Comparison of ENCODE assay signal across 10 mouse cellular contexts in genomic region chr19:6331178-6331577, GRCm38 (mm10). TPM values are rescaled to one million over a fixed set of nuclear protein-coding genes. Genes with fewer than 3 reads are reported as not detected.
A peak's percentile ranks its signal among the peaks of the same experiment; 100 is the strongest.
DNase-seq lines count a peak whose midpoint lies in the region; ATAC-seq lines count a peak whose summit lies in the region.
"Had no signal": no experiment of that assay in that cellular context is flagged by ENCODE, and none has a peak within 500 bp of the region (broad histone marks: within the 10 kb centered on the region; RNA-seq: fewer than 3 reads in every experiment).

No protein-coding gene starts in this region.

- 47% methylated on average over 5 of the region's 5 CpGs for WGBS in heart, embryonic 11.5 days (ENCODE audit: insufficient replicate concordance)
- WGBS in embryonic facial prominence, embryonic 15.5 days, result 49% methylated on average over 5 of the region's 5 CpGs

- intact Hi-C loops in heart, postnatal 25 days (cut with DNase I), result loop anchor here (2.0 to 10.0 kb wide), 4 partner anchors 24 to 246 kb away; partner anchors contain the start of genes Cdc42bpg, Cdca5, Gm28374 and Snx15
- intact Hi-C loops in left cerebral cortex, postnatal 10 days (cut with DNase I), result loop anchor here (5.0 kb wide), 1 partner anchor 64 kb away; no protein-coding TSS in a partner anchor

- H3K27me3 ChIP-seq in heart, embryonic 11.5 days (ENCODE audit: control insufficient read depth, insufficient read depth, low read length), result no peaks in the 10 kb centered on the region
- H3K27me3 ChIP-seq in megakaryocyte, embryonic 14.5 days (replicated peaks), result peaks cover 2% of the 10 kb centered on the region
- H3K27me3 ChIP-seq in embryonic facial prominence, embryonic 15.5 days, result no peaks in the 10 kb centered on the region
- H3K27me3 ChIP-seq: hindbrain, embryonic 15.5 days had no signal

- H3K4me2 ChIP-seq in heart, embryonic 11.5 days, result peak overlapping the region; percentile 31
- H3K4me2 ChIP-seq in embryonic facial prominence, embryonic 15.5 days (replicated peaks), result peak overlapping the region; percentile 38; the same call in 1 of the 2 replicates

- H3K36me3 ChIP-seq in heart, embryonic 11.5 days (ENCODE audit: control insufficient read depth, insufficient read depth, low read length), result no peaks in the 10 kb centered on the region
- no peaks in the 10 kb centered on the region for H3K36me3 ChIP-seq in megakaryocyte, embryonic 14.5 days (replicated peaks; ENCODE audit: low read length)
- peaks cover under 1% of the 10 kb centered on the region; the same call in 1 of the 2 replicates for H3K36me3 ChIP-seq in embryonic facial prominence, embryonic 15.5 days
- H3K36me3 ChIP-seq: hindbrain, embryonic 15.5 days had no signal

- no peak overlapping the region for H3K27ac ChIP-seq in heart, embryonic 11.5 days (ENCODE audit: low read depth, low read length)
- H3K27ac ChIP-seq in embryonic facial prominence, embryonic 15.5 days (replicated peaks), result no peak overlapping the region; the same call in 1 of the 2 replicates
- H3K27ac ChIP-seq: hindbrain, embryonic 15.5 days had no signal

- peak overlapping the region; percentile 2; the same call in 1 of the 2 replicates for H3K9ac ChIP-seq in heart, embryonic 11.5 days (ENCODE audit: low read depth, low read length)
- H3K9ac ChIP-seq in embryonic facial prominence, embryonic 15.5 days, result no peak overlapping the region
- H3K9ac ChIP-seq: hindbrain, embryonic 15.5 days had no signal

- H3K4me3 ChIP-seq in heart, embryonic 11.5 days (ENCODE audit: low read depth, low read length), result no peak overlapping the region
- H3K4me3 ChIP-seq in megakaryocyte, embryonic 14.5 days (replicated peaks), result peak overlapping the region; percentile 89
- H3K4me3 ChIP-seq in embryonic facial prominence, embryonic 15.5 days (replicated peaks), result 0 out of 2 replicates have a peak overlapping the region, but pooled peaks have one; percentile 6
- H3K4me3 ChIP-seq: hindbrain, embryonic 15.5 days had no signal

- DNase-seq in heart, postnatal 25 days (ENCODE audit: low spot score), result no peak
- DNase-seq in right cerebral cortex, postnatal 36 days (ENCODE audit: low spot score in 2 of 2), result no peak
- no peak for DNase-seq in left cerebral cortex, postnatal 10 days (ENCODE audit: extremely low spot score in 1 of 2, low spot score in 2 of 2)

- ATAC-seq in heart, embryonic 11.5 days (replicated peaks; ENCODE audit: insufficient number of reproducible peaks, low FRiP score, low TSS enrichment), result no peak
- ATAC-seq in megakaryocyte, adult 5-6 weeks (ENCODE audit: poor library complexity, severe bottlenecking), result no peak
- ATAC-seq in embryonic facial prominence, embryonic 15.5 days (ENCODE audit: insufficient number of reproducible peaks, low FRiP score, low TSS enrichment, low read depth), result no peak
- peak; percentile 15; the same call in 1 of the 2 replicates for ATAC-seq in megakaryocyte progenitor cell, adult 5-6 weeks (replicated peaks; ENCODE audit: poor library complexity)
- ATAC-seq: activated CD4-positive, CD25-positive, alpha-beta regulatory T cell, adult 4 months had no signal

- H3K9me3 ChIP-seq in heart, embryonic 11.5 days (replicated peaks; ENCODE audit: control insufficient read depth, low read length), result no peaks in the 10 kb centered on the region
- no peaks in the 10 kb centered on the region for H3K9me3 ChIP-seq in megakaryocyte, embryonic 14.5 days
- H3K9me3 ChIP-seq in embryonic facial prominence, embryonic 15.5 days (replicated peaks), result no peaks in the 10 kb centered on the region
- H3K9me3 ChIP-seq: hindbrain, embryonic 15.5 days had no signal

- peaks cover 6% of the 10 kb centered on the region for H3K4me1 ChIP-seq in heart, embryonic 11.5 days (ENCODE audit: control insufficient read depth, insufficient read depth, low read length)
- peaks cover 37% of the 10 kb centered on the region for H3K4me1 ChIP-seq in megakaryocyte, embryonic 14.5 days
- H3K4me1 ChIP-seq in embryonic facial prominence, embryonic 15.5 days, result peaks cover 23% of the 10 kb centered on the region

RNA-seq across cellular contexts. Expression of gene Men1, which starts 3.6 kb away (rescaled TPM):
- 31.8 and 35.1 TPM in 2 replicates for polyA plus RNA-seq in heart, embryonic 11.5 days (2014; fragmentation: Nextera tagmentation; extraction: Ambion mirVana)
- 10 to 100 TPM; 12.4 to 14.5 TPM for total RNA-seq in heart, postnatal 25 days (2021)
- 70.2 and 174 TPM in 2 replicates for polyA plus RNA-seq in megakaryocyte, embryonic 14.5 days (2012; ENCODE audit: insufficient read depth, low replicate concordance)
- 15.1 and 16.6 TPM in 2 replicates for total RNA-seq in megakaryocyte, adult 5-6 weeks (2015)
- 19.2 and 20.7 TPM in 2 replicates for total RNA-seq in megakaryocyte, adult 5-6 weeks (2017)
- 82.1 and 91.7 TPM in 2 replicates for polyA plus RNA-seq in embryonic facial prominence, embryonic 15.5 days (2015; fragmentation: Nextera tagmentation; extraction: Ambion mirVana)
- 22.9 and 23.6 TPM in 2 replicates for total RNA-seq in megakaryocyte progenitor cell, adult 5-6 weeks (2015)
- total RNA-seq in megakaryocyte progenitor cell, adult 5-6 weeks (2017), result 27.2 and 27.9 TPM in 2 replicates
- total RNA-seq in left cerebral cortex, postnatal 10 days (2021), result 10 to 100 TPM; 65.8 to 66.4 TPM

RNA-seq across cellular contexts. Expression of gene Map4k2, which starts 9.8 kb away (rescaled TPM):
- polyA plus RNA-seq in heart, embryonic 11.5 days (2014; fragmentation: Nextera tagmentation; extraction: Ambion mirVana), result 9.6 and 10.1 TPM in 2 replicates
- total RNA-seq in heart, postnatal 25 days (2021), result 10 to 100 TPM; 42.6 to 44.3 TPM
- polyA plus RNA-seq in megakaryocyte, embryonic 14.5 days (2012; ENCODE audit: insufficient read depth, low replicate concordance), result 9.3 and 21.8 TPM in 2 replicates
- 35.0 and 43.3 TPM in 2 replicates for total RNA-seq in megakaryocyte, adult 5-6 weeks (2015)
- total RNA-seq in megakaryocyte, adult 5-6 weeks (2017), result 66.3 and 79.6 TPM in 2 replicates
- 15.6 and 16.7 TPM in 2 replicates for polyA plus RNA-seq in embryonic facial prominence, embryonic 15.5 days (2015; fragmentation: Nextera tagmentation; extraction: Ambion mirVana)
- total RNA-seq in megakaryocyte progenitor cell, adult 5-6 weeks (2015), result 15.8 and 16.3 TPM in 2 replicates
- 30.5 and 45.4 TPM in 2 replicates for total RNA-seq in megakaryocyte progenitor cell, adult 5-6 weeks (2017)
- total RNA-seq in left cerebral cortex, postnatal 10 days (2021), result 10 to 100 TPM; 72.1 to 80.9 TPM

RNA-seq across cellular contexts. Expression of gene Cdc42bpg, which starts 24.9 kb away (rescaled TPM):
- 0.44 and 0.74 TPM in 2 replicates for polyA plus RNA-seq in heart, embryonic 11.5 days (2014; fragmentation: Nextera tagmentation; extraction: Ambion mirVana)
- 10 to 100 TPM in 1 of 2 experiments, 1 to 10 TPM in 1; 9.4 to 12.0 TPM for total RNA-seq in heart, postnatal 25 days (2021)
- 4.8 and 6.6 TPM in 2 replicates for polyA plus RNA-seq in megakaryocyte, embryonic 14.5 days (2012; ENCODE audit: insufficient read depth, low replicate concordance)
- total RNA-seq in megakaryocyte, adult 5-6 weeks (2015), result 0.56 and 0.68 TPM in 2 replicates
- 0.88 and 1.3 TPM in 2 replicates for total RNA-seq in megakaryocyte, adult 5-6 weeks (2017)
- 1.5 and 2.5 TPM in 2 replicates for polyA plus RNA-seq in embryonic facial prominence, embryonic 15.5 days (2015; fragmentation: Nextera tagmentation; extraction: Ambion mirVana)
- 1.3 and 2.0 TPM in 2 replicates for total RNA-seq in megakaryocyte progenitor cell, adult 5-6 weeks (2015)
- 3.2 and 3.5 TPM in 2 replicates for total RNA-seq in megakaryocyte progenitor cell, adult 5-6 weeks (2017)
- 1 to 10 TPM; 2.6 to 4.8 TPM for total RNA-seq in left cerebral cortex, postnatal 10 days (2021)

RNA-seq across cellular contexts. Expression of gene Sf1, which starts 32.3 kb away (rescaled TPM):
- 106 and 124 TPM in 2 replicates for polyA plus RNA-seq in heart, embryonic 11.5 days (2014; fragmentation: Nextera tagmentation; extraction: Ambion mirVana)
- 10 to 100 TPM; 76.1 to 88.8 TPM for total RNA-seq in heart, postnatal 25 days (2021)
- 1,025 and 2,643 TPM in 2 replicates for polyA plus RNA-seq in megakaryocyte, embryonic 14.5 days (2012; ENCODE audit: insufficient read depth, low replicate concordance)
- 164 and 205 TPM in 2 replicates for total RNA-seq in megakaryocyte, adult 5-6 weeks (2015)
- 179 and 212 TPM in 2 replicates for total RNA-seq in megakaryocyte, adult 5-6 weeks (2017)
- polyA plus RNA-seq in embryonic facial prominence, embryonic 15.5 days (2015; fragmentation: Nextera tagmentation; extraction: Ambion mirVana), result 132 and 145 TPM in 2 replicates
- total RNA-seq in megakaryocyte progenitor cell, adult 5-6 weeks (2015), result 268 and 287 TPM in 2 replicates
- 156 and 192 TPM in 2 replicates for total RNA-seq in megakaryocyte progenitor cell, adult 5-6 weeks (2017)
- total RNA-seq in left cerebral cortex, postnatal 10 days (2021), result 100 to 1,000 TPM; 178 to 194 TPM

RNA-seq across cellular contexts. Expression of gene Pygm, which starts 53.0 kb away (rescaled TPM):
- 149 and 178 TPM in 2 replicates for polyA plus RNA-seq in heart, embryonic 11.5 days (2014; fragmentation: Nextera tagmentation; extraction: Ambion mirVana)
- 1,000 to 10,000 TPM; 1,128 to 1,145 TPM for total RNA-seq in heart, postnatal 25 days (2021)
- 3.6 TPM in 1 of 2 replicates, not detected in the other for polyA plus RNA-seq in megakaryocyte, embryonic 14.5 days (2012; ENCODE audit: insufficient read depth, low replicate concordance)
- total RNA-seq in megakaryocyte, adult 5-6 weeks (2015), result 0.80 and 3.2 TPM in 2 replicates
- total RNA-seq in megakaryocyte, adult 5-6 weeks (2017), result 0.11 and 0.12 TPM in 2 replicates
- 35.6 and 38.9 TPM in 2 replicates for polyA plus RNA-seq in embryonic facial prominence, embryonic 15.5 days (2015; fragmentation: Nextera tagmentation; extraction: Ambion mirVana)
- total RNA-seq in megakaryocyte progenitor cell, adult 5-6 weeks (2015), result 0.30 and 1.5 TPM in 2 replicates
- 0.47 TPM in 1 of 2 replicates, not detected in the other for total RNA-seq in megakaryocyte progenitor cell, adult 5-6 weeks (2017)
- 10 to 100 TPM; 17.0 to 17.1 TPM for total RNA-seq in left cerebral cortex, postnatal 10 days (2021)
